Mouse (Mus musculus): ENCODE results near the gene Prrg2. TPM values are rescaled to one million over a fixed set of nuclear protein-coding genes. Genes with fewer than 3 reads are reported as not detected.

Gene Prrg2
- total RNA-seq, 4 experiments from 2014 or later: 16.4 to 20.5 (median 17.1) TPM

GRCm38 (mm10) chr7:45056972-45057348 is 5.5 kb downstream of the Prrg2 start:
- DNase-seq: no peak

- no peak for DNase-seq
Measured at GRCm38 (mm10) chr7:45056329-45056971, 6.0 kb downstream of the Prrg2 start.

DNA sequence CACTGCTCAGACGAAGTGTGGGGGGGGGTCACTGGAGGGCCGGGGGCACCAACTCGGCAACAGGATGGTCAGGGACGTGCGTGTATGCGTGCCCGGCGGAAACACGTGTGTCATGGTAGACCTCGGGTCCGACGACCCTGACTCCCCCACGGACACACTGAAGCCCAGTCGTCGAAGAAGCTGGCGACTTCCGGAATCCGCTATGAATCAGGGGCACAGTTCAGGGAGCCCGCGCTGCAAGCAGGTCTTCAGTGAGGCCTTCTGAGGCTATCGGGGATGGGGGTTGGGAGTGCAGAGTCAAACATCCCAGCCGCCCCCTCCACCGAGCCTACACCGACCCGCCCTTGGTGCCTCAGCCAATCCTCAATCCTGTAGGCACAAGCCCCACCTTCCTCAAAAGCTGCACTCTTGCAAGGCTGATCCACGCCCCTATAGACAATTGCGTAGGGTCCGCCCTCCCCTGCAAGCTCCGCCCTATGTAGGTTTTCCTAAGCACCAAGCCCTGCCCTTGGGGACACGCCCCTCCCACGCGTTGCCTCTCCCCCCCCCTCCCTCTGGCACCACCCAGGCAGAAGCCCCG is 8.5 kb downstream of the Prrg2 start:
- peak; percentile 98 for DNase-seq

DNA sequence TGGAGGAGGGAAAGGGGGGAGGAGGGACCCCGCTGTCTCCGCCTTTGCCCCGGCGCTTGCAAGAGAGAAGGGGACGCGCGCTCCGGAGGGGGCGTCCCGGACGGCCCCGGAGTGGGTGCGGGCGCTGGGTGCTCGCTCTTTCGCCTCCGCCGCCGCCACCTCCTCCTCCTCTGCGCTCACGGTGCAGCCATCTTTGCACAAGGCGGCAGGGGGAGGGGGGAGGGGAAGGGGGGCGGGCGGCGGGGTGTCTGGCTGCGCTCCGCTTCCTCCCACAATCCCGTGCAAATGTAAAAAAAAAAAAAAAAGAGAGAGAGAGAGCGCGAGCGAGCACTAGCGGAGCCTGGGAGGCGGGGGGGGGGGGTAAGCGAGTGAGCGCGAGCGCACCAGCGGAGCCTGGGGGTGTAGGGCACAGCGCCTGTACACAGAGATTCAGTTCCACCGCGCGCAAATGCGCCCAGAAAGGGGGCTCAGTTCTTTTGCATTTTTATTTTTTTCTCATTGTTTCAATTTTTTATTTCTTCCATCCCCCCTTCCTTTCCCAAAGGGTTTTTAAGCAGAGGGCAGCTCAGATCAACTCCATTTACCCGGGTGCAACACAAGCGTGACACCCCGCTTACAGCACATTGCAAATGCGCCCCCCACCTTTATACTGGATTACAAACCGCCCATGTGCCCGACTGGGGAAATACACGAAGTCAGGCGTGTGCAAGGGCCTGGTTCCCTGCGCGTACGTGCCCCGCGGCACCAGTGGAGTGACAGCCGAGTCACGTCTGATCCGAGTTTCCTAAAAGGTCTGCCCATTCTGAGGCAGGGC is 9.2 kb downstream of the Prrg2 start:
- DNase-seq: peak; percentile 75

- DNase-seq: no peak
Measured at GRCm38 (mm10) chr7:45052862-45053116, 9.7 kb downstream of the Prrg2 start, which contains the start of gene Prr12. Prr12 (minus strand) TSS chr7:45052881.

GRCm38 (mm10) chr7:45052181-45052861 is 10.2 kb downstream of the Prrg2 start:
- DNase-seq: no peak

GRCm38 (mm10) chr7:45051601-45051974 is 10.9 kb downstream of the Prrg2 start:
- no peak for DNase-seq

DNA sequence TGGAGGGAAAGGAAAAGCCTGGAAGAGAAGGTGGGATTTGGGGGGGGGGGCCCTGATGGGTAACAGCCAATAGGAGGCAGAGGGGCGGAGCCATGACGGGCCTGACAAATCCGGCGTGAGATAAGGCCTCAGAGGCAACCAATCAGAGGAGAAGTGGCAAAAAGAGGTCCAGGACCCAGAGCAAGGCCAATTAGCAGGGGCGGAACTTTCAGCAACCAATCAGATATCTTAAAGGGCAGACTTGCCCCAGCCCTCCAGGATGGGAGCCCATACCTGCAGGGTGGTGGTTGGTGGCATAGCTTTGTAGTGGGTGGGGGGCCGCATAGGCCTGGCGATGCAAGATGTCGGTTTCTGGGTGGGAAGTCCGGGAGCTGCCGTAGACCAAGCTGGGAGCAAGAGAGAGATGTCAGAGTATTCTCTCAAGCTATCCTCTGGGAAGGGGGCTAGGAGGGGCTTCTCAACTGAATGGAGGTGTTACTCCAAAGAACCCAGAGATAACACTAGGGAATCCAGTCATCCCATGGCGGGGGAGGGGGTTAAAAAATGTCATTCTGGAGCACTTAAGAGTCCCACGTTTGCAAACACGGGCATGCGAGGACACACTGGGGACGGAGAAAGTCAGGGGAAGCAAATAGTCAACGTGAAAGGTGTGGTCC is 11.4 kb downstream of the Prrg2 start:
- DNase-seq: peak; percentile 80

- no peak for DNase-seq
Measured at GRCm38 (mm10) chr7:45048923-45049657, 13.4 kb downstream of the Prrg2 start.

DNA sequence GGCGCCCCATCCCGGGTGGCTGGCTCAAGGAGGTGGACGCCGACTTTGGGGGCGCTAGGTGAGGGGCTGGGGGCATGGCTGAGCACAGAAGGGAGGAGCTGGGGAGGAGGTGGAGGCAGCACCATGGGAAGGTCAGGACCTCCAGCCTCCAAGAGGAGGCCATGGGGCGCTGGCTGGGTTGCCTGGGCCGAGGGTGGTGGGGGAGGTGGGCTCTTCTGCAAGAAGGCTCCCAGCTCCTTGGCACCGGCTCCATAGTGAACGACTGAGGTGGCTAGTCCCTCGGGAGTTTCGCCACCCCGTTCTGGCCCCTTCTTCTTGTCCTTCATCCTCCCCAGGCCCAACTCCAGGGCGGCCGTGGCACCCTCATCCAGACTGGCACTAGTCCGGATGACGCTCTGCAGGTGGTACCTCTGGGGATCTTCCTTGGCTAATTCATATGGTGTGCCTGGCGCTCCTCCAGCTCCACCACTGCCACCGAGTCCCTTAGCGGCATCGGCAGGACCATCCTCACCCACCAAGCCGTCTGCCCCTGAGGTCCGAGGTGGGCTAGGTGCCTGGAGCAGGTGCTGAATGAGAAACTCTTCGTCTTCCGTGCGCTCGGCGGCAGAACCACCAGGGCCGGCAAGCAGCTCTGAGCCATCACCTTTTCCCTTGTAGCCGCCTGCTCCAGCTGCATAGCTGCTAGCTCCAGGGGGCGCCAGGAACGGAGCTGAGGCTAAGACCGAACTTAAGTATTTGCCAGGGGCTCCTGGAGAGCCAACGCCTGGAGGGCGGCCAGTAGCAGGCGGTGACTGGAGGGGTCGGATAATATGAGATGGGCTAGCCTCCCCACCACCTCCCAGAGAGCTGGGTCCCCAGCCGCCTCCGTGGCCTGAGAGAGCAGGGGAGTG is 14.2 kb downstream of the Prrg2 start:
- no peak for DNase-seq

- no peak for DNase-seq
Measured at GRCm38 (mm10) chr7:45047491-45047890, 15.0 kb downstream of the Prrg2 start.

- DNase-seq: no peak
Measured at GRCm38 (mm10) chr7:45046853-45047350, 15.6 kb downstream of the Prrg2 start.

DNA sequence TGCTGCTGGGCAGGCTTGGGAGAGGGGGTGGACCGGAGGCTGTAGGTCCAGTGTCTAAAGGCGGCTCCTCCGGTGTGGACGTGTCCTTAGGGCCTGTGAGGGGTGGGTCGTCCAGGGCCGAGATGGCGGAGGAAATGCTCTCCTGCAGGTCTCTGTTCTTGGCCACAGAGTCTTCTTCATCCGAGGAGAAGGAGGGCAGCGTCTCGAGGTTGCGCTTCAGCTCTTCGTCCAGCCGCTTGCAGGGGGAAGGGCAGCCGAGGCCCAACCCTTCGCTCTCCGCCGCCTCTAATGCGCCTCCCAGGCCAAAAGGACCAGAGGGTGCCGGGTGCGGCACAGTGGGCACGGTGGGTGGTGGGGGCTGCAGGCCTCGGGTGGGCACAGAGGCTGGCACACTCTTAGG is 16.7 kb downstream of the Prrg2 start:
- DNase-seq: no peak

DNA sequence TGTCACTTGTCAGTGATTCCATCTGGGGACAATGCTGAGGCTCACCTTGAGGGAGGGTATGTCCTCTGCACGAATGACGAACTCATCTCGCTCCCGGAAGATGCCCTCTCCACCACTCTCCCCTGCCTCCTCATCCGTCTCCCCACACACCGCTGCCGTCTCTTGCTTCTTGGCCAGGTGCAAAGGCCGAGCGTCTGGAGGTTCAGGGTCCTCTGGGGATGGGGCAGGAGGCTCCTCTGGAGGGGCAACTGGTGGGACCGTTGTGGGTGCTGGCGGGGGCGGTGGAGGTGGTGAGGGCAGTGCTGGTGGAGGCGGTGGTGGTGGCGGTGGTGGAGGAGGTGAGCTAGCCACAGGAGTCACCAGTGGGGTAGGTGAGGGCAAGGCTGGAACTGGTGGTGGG is 19.2 kb downstream of the Prrg2 start:
- DNase-seq: no peak

GRCm38 (mm10) chr7:45040851-45041250 is 21.6 kb downstream of the Prrg2 start:
- DNase-seq: no peak

DNA sequence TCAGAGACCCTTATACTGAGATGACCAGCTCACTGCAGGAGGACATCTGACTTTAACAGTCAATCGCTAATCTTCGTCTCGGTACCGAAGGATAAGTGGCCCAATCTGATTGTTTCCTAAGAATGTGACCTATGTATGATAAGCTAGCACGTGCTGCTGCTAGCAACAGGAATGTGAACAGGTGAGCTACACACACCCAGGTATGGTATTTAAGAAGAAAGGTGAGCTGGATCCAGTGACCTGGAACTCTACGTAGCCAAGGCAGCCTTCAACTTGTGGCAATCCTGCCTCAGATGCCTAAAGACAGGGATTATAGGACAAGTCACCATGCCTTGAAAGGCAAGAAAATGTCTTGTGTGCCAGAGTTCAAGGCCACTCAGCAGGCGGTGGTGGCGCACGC is 24.1 kb downstream of the Prrg2 start:
- DNase-seq: no peak

DNA sequence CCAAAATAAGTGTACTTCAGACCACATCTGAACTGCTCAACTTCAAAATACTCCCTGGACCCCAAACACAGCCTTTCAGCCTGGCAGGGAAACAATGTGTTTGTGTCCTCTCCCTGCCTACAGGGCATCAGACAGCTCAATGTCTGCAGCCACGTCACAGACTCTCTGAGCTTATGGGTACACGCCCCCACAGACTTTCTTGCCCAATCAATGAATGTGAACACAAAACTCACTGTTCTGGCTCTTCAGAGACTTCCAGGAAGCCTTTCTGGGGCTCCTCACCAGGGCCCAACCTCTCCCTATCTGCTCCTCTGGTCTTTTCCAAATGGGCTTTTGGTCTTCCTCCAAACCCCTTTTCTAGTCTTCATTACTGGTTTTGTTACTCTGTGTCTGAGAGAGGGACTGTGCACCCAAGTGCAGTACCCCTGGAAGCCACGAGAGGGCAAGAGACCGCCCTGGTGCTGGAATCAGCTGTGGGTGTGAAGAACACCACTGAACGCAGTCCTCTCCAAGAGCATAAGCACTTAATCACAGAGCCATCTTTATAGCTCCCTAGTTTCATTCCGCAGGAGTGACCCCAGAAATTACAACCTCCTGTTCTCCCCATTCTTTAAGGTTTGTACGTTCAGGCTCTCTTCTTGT is 24.6 kb downstream of the Prrg2 start:
- no peak for DNase-seq

- DNase-seq: no peak
Measured at GRCm38 (mm10) chr7:45036702-45037101, 25.8 kb downstream of the Prrg2 start.

GRCm38 (mm10) chr7:45035631-45036030 is 26.8 kb downstream of the Prrg2 start:
- no peak for DNase-seq

DNA sequence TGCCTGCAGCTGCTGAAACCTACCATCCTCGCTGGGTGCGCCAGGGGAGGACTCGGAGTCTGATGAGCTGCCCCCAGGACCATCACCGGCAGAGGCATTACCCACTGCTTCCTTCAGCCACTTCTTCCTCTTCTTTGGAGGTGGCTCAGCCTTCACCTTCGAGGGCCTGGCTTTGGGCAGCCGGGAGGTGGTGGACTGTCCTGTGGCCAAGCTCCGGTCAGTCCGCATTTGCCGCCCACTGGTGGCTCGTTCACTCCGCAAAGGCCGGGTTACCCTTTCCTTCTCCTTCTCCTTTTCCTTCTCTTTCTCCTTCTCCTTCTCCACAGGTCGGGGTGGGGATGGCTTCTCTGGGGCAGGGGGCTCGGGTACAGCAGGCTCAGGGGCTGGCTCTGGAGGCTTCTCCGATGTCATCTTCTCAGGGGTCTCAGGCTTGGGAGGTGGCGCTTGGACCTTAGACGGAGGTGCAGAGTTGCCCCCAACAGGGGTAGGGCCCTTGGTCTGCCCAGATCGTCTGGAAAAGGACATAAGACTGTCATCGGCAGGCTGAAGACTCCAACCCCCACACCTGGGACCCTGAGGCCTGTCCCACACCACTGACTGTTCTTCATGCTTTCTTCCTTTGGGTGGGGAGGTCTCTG is 28.6 kb downstream of the Prrg2 start:
- DNase-seq: no peak
